ENCODE assay signal across 21 mouse cellular contexts in the genomic region with DNA sequence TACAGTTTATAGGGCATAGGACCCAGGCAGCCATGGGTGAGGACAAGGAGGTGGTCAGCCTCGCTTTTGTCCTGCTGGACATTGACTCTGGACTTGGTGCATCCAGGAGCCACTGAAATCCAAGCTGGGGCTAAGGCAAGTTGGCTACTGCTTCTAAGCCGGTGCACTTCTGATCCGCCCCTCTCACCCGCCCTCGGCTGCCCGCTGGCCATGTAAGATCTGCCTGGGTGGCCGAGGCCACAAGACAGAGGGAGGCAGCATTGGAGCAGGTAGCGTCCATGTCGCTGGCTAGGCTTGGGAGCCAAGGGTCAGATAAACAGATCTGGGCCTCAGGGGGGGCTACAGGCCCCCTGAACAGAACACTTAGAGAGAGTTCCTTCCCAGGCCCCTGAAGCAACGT. TPM values are rescaled to one million over a fixed set of nuclear protein-coding genes. Genes with fewer than 3 reads are reported as not detected.
A peak's percentile ranks its signal among the peaks of the same experiment; 100 is the strongest.
DNase-seq lines count a peak whose midpoint lies in the region; ATAC-seq lines count a peak whose summit lies in the region.
"Had no signal": no experiment of that assay in that cellular context is flagged by ENCODE, and none has a peak within 500 bp of the region (broad histone marks: within the 10 kb centered on the region; RNA-seq: fewer than 3 reads in every experiment).

Gene Fscn2 (plus strand): TSS at position 240 of the 400 bp plus-strand sequence.

- peaks cover 50% of the 10 kb centered on the region for H3K4me1 ChIP-seq in heart, embryonic 13.5 days
- peaks cover 60% of the 10 kb centered on the region for H3K4me1 ChIP-seq in embryonic facial prominence, embryonic 10.5 days
- H3K4me1 ChIP-seq in embryonic facial prominence, embryonic 13.5 days: peaks cover 41% of the 10 kb centered on the region

- no peaks in the 10 kb centered on the region for H3K27me3 ChIP-seq in heart, embryonic 13.5 days (replicated peaks)
- no peaks in the 10 kb centered on the region for H3K27me3 ChIP-seq in embryonic facial prominence, embryonic 10.5 days (replicated peaks; ENCODE audit: low read depth, poor library complexity, severe bottlenecking)
- H3K27me3 ChIP-seq in embryonic facial prominence, embryonic 13.5 days: no peaks in the 10 kb centered on the region
- H3K27me3 ChIP-seq: neural tube, embryonic 15.5 days; Patski had no signal

- DNase-seq in heart, postnatal 14 days: no peak
- peak; percentile 37 to 55 for DNase-seq in kidney, postnatal 4 days
- DNase-seq in kidney, postnatal 36 days: no peak
- DNase-seq in embryonic facial prominence, embryonic 10.5 days (ENCODE audit: low spot score): no peak
- no peak for DNase-seq in adrenal gland, postnatal 10 days
- DNase-seq: adrenal gland, postnatal 25 days; cerebellum, adult 2 months; heart, adult 11 months; heart, postnatal 10 days; kidney, postnatal 10 days; right cerebral cortex, postnatal 4 days; thymus, postnatal 36 days had no signal

- no peak within 1 kb of the TSS for H3K27ac ChIP-seq in heart, embryonic 13.5 days (replicated peaks)
- peak within 1 kb of the TSS; percentile 41 for H3K27ac ChIP-seq in embryonic facial prominence, embryonic 10.5 days (replicated peaks)
- no peak within 1 kb of the TSS; the same call in 1 of the 2 replicates for H3K27ac ChIP-seq in embryonic facial prominence, embryonic 13.5 days
- H3K27ac ChIP-seq: liver, embryonic 14.5 days; neural tube, embryonic 15.5 days had no signal

- no peak for ATAC-seq in heart, embryonic 13.5 days (ENCODE audit: extremely low read depth, insufficient number of reproducible peaks, low FRiP score, low TSS enrichment)
- no peak for ATAC-seq in embryonic facial prominence, embryonic 13.5 days (ENCODE audit: insufficient number of reproducible peaks, insufficient read depth, low FRiP score, low TSS enrichment, low read depth)
- ATAC-seq: activated CD4-positive, CD25-positive, alpha-beta regulatory T cell, adult 4 months; inflammation-experienced regulatory T-cells, adult 6 months; Patski had no signal

- H3K4me2 ChIP-seq in heart, embryonic 13.5 days: no peak within 1 kb of the TSS
- no peak within 1 kb of the TSS for H3K4me2 ChIP-seq in embryonic facial prominence, embryonic 13.5 days
- H3K4me2 ChIP-seq: neural tube, embryonic 15.5 days had no signal

- intact Hi-C loops in heart, postnatal 14 days (cut with DNase I): loop anchor here (5.0 kb wide), 1 partner anchor 61 kb away; no protein-coding TSS in a partner anchor

- no peak within 1 kb of the TSS for H3K4me3 ChIP-seq in heart, embryonic 13.5 days
- 0 out of 2 replicates have a peak within 1 kb of the TSS, but pooled peaks have one; percentile 6 for H3K4me3 ChIP-seq in embryonic facial prominence, embryonic 10.5 days
- no peak within 1 kb of the TSS for H3K4me3 ChIP-seq in embryonic facial prominence, embryonic 13.5 days
- H3K4me3 ChIP-seq: neural tube, embryonic 15.5 days had no signal

- peak within 1 kb of the TSS; percentile 53; the same call in 1 of the 2 replicates for H3K9ac ChIP-seq in heart, embryonic 13.5 days
- 0 out of 2 replicates have a peak within 1 kb of the TSS, but pooled peaks have one; percentile 32 for H3K9ac ChIP-seq in embryonic facial prominence, embryonic 13.5 days
- H3K9ac ChIP-seq: liver, embryonic 14.5 days; neural tube, embryonic 15.5 days had no signal

- no peaks in the 10 kb centered on the region for H3K36me3 ChIP-seq in heart, embryonic 13.5 days
- H3K36me3 ChIP-seq in embryonic facial prominence, embryonic 10.5 days (replicated peaks): no peaks in the 10 kb centered on the region
- H3K36me3 ChIP-seq in embryonic facial prominence, embryonic 13.5 days: no peaks in the 10 kb centered on the region
- H3K36me3 ChIP-seq: neural tube, embryonic 15.5 days had no signal

- WGBS in heart, embryonic 13.5 days: 74% methylated on average over 10 of the region's 10 CpGs
- WGBS in embryonic facial prominence, embryonic 10.5 days: 63% methylated on average over 10 of the region's 10 CpGs
- WGBS in embryonic facial prominence, embryonic 13.5 days: 73% methylated on average over 10 of the region's 10 CpGs

- no peaks in the 10 kb centered on the region for H3K9me3 ChIP-seq in heart, embryonic 13.5 days
- H3K9me3 ChIP-seq in embryonic facial prominence, embryonic 10.5 days: no peaks in the 10 kb centered on the region
- no peaks in the 10 kb centered on the region for H3K9me3 ChIP-seq in embryonic facial prominence, embryonic 13.5 days
- H3K9me3 ChIP-seq: neural tube, embryonic 15.5 days had no signal

RNA-seq across cellular contexts. Expression of gene Fscn2, which starts in this region (rescaled TPM):
- polyA plus RNA-seq in heart, embryonic 13.5 days (2015; fragmentation: Nextera tagmentation; extraction: Ambion mirVana): 0.31 and 0.50 TPM in 2 replicates
- not detected for total RNA-seq in heart, postnatal 14 days (2021)
- polyA plus RNA-seq in embryonic facial prominence, embryonic 10.5 days (2016; fragmentation: Nextera tagmentation; extraction: Ambion mirVana): 0.10 and 0.19 TPM in 2 replicates
- polyA plus RNA-seq in embryonic facial prominence, embryonic 13.5 days (2015; fragmentation: Nextera tagmentation; extraction: Ambion mirVana): 0.25 and 1.1 TPM in 2 replicates
- total RNA-seq in adrenal gland, postnatal 10 days (2021): under 1 TPM; 0.15 to 0.45 TPM
- total RNA-seq: common myeloid progenitor, adult 5-6 weeks; heart, postnatal 10 days; megakaryocyte progenitor cell, adult 5-6 weeks had no signal
- polyA plus RNA-seq: cerebellum, adult 2 months; liver, embryonic 14.5 days had no signal

Comparison
In these comparisons a context has a peak if more than half of its experiments do, and no peak if none do; other contexts are left out.
1. DNase-seq: peak in kidney, postnatal 4 days (2 of 2); none in heart, postnatal 14 days (0 of 2), kidney, postnatal 36 days (0 of 2), embryonic facial prominence, embryonic 10.5 days (single experiment) and adrenal gland, postnatal 10 days (single experiment).